Mouse (Mus musculus) neural tube, embryonic 14.5 days (tissue): ENCODE measurements around the gene Dst. TPM values are rescaled to one million over a fixed set of nuclear protein-coding genes. Genes with fewer than 3 reads are reported as not detected.

ENCODE experiments used
- ATAC-seq: fragments of 200-750 bp; cut with Nextera tagmentation; 2 replicates; pipeline ENCODE4 v1.8.0; 2017; ENCODE audit warnings: low read depth, mild to moderate bottlenecking, moderate TSS enrichment, moderate library complexity
- H3K27ac ChIP-seq: fragments of 300-500 bp; sonication (generic); 2 replicates; pipeline ENCODE4 v1.5.1; 2014; ENCODE audit warnings: low read depth, mild to moderate bottlenecking, control low read depth, low read length, moderate library complexity, mixed read lengths
- H3K27me3 ChIP-seq: fragments of 300-500 bp; sonication (generic); 2 replicates; pipeline ENCODE4 v1.6.1; 2014; ENCODE audit warnings: low read length; ENCODE audit not compliant: control insufficient read depth, insufficient read depth
- H3K36me3 ChIP-seq: fragments of 300-500 bp; sonication (generic); 2 replicates; pipeline ENCODE4 v1.6.1; 2014; ENCODE audit warnings: low read length, mixed read lengths; ENCODE audit not compliant: control insufficient read depth, insufficient read depth
- H3K4me1 ChIP-seq: fragments of 300-500 bp; sonication (generic); 2 replicates; pipeline ENCODE4 v1.6.1; 2014; ENCODE audit warnings: low read length; ENCODE audit not compliant: control insufficient read depth, insufficient read depth
- H3K4me2 ChIP-seq: fragments of 300-500 bp; sonication (generic); 2 replicates; pipeline ENCODE4 v1.6.1; 2014; ENCODE audit warnings: mild to moderate bottlenecking, low read depth, low read length, control low read depth
- H3K4me3 ChIP-seq: fragments of 300-500 bp; sonication (generic); 2 replicates; pipeline ENCODE4 v1.5.1; 2014; ENCODE audit warnings: low read depth, low read length, control low read depth, mixed read lengths
- H3K9ac ChIP-seq: fragments of 300-500 bp; sonication (generic); replicated peaks from 2 replicates; pipeline ENCODE4 v1.6.1; 2014; ENCODE audit warnings: low read depth, mild to moderate bottlenecking, control low read depth, low read length, mixed read lengths
- H3K9me3 ChIP-seq: fragments of 300-500 bp; sonication (generic); 2 replicates; pipeline ENCODE4 v1.6.1; 2016; ENCODE audit warnings: low read length; ENCODE audit not compliant: control insufficient read depth
- WGBS: fragments of 180-500 bp; shearing (Covaris S2); extraction: QIAGEN DNeasy Blood & Tissue Kit; methylation state at CpG from one replicate; pipeline ENCODE4 v1.1.7; 2014; 5-methylcytosine and 5-hydroxymethylcytosine counted together
- polyA plus RNA-seq: library from polyadenylated mRNA; unstranded; fragments of >200 nt; fragmentation: Nextera tagmentation; extraction: Ambion mirVana; gene quantifications from 2 replicates; pipeline ENCODE4 v1.2.1, GENCODE M21; 2014

Gene Dst
- polyA plus RNA-seq, 1 experiment from 2014 or later = 66.8 TPM

DNA sequence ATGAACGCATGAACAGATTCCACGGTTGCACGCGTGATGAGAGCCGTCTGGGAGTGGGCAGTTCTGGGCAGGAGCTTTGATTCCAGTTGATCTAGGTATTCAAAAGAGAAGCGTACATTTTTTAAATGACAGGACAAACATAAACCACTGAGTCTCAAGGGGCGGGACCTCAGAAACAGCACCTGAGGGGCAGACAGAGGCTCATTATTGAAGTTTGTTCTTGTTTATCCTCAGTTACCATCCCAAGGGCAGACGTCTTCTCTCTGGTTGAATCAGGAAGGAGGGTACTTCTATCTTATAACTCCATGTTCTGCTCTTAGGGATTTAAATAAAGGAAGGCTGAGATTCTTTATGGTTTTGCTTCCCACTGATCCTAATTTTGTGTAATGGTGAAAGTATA lies 199.1 kb downstream of the Dst start:
- ATAC-seq = no peak
- H3K9ac ChIP-seq = no peak overlapping the region
- H3K4me3 ChIP-seq = no peak overlapping the region
- no peaks in the 10 kb centered on the region for H3K9me3 ChIP-seq
- no peaks in the 10 kb centered on the region for H3K36me3 ChIP-seq
- no peaks in the 10 kb centered on the region for H3K27me3 ChIP-seq
- H3K27ac ChIP-seq = 0 out of 2 replicates have a peak overlapping the region, but pooled peaks have one; percentile 22
- H3K4me1 ChIP-seq = peaks cover 23% of the 10 kb centered on the region
- WGBS = 17% methylated on average over 8 of the region's 8 CpGs
- no peak overlapping the region for H3K4me2 ChIP-seq

DNA sequence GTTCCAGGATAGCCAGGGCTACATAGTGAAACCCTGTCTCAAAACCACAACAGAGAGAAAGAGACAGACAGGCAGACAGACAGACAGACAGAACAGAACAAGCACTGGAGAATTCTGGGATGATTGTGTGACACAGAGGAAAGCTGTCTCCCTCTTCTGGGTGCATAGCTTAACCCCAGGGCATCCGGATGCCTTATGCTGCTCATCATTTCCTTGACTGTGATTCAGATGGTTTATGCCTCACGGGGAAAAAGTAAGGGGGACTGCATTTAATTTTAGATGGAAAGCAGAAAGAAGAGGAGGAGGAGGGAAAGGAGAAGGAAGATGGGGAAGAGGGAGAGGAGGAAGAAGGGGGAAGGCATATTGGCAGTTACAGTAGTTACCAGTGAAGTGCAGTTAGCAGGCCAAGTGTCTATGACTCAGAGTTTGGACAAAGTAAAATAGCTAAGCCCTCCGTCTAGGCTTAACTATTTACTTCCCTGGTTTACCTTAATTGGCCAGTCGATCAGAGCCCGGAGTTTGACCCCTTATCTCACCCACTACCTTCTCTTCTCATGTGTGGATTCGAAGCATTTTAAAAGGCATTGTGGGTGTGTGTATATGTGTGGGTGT lies 201.7 kb downstream of the Dst start:
- H3K4me1 ChIP-seq = peaks cover 16% of the 10 kb centered on the region
- no peak overlapping the region for H3K4me3 ChIP-seq
- ATAC-seq = no peak
- H3K36me3 ChIP-seq = 0 out of 2 replicates have a peak, but pooled peaks cover 4% of the 10 kb centered on the region
- H3K27ac ChIP-seq = no peak overlapping the region
- WGBS = 76% methylated on average over 6 of the region's 6 CpGs
- H3K4me2 ChIP-seq = no peak overlapping the region
- no peaks in the 10 kb centered on the region for H3K9me3 ChIP-seq
- H3K9ac ChIP-seq = no peak overlapping the region
- no peaks in the 10 kb centered on the region for H3K27me3 ChIP-seq

DNA sequence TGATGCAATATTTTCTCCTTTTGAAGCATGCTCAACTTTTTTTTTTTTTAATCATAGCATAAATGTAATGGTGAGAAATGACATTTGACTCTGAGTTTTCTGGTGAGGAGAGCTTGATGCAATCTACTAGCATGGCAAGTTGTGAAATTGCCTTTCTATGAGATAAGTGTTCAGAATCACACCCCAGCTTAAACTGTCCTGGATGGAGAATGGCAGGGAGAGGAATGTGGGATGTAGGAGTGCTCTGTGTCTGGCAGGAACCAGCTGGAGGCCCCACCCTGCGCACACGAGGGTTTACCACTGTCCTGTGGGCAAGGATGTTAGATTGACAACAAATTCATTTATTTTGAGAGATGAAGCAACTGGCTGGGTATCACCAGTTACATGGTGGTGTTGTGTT lies 202.8 kb downstream of the Dst start:
- 0 out of 2 replicates have a peak, but pooled peaks cover 4% of the 10 kb centered on the region for H3K36me3 ChIP-seq
- no peaks in the 10 kb centered on the region for H3K9me3 ChIP-seq
- whole genome bisulfite sequencing = 56% methylated on average over 2 of the region's 2 CpGs
- no peaks in the 10 kb centered on the region for H3K27me3 ChIP-seq
- H3K4me2 ChIP-seq = no peak overlapping the region
- H3K9ac ChIP-seq = no peak overlapping the region
- ATAC-seq = no peak
- H3K4me1 ChIP-seq = peaks cover 10% of the 10 kb centered on the region; the same call in 1 of the 2 replicates
- no peak overlapping the region for H3K4me3 ChIP-seq
- H3K27ac ChIP-seq = no peak overlapping the region

- Histone ChIP-seq H3K9me3 (no peaks in the 10 kb centered on the region), H3K36me3 (0 out of 2 replicates have a peak, but pooled peaks cover 4% of the 10 kb centered on the region), H3K4me1 (peaks cover 2% of the 10 kb centered on the region; the same call in 1 of the 2 replicates), H3K4me3 (no peak overlapping the region), H3K27ac (no peak overlapping the region), H3K4me2 (no peak overlapping the region), H3K27me3 (no peaks in the 10 kb centered on the region), H3K9ac (no peak overlapping the region)
- ATAC-seq = no peak
- 95% methylated on average over 2 of the region's 2 CpGs for WGBS
Measured at GRCm38 (mm10) chr1:34111954-34112353, 203.9 kb downstream of the Dst start.

DNA sequence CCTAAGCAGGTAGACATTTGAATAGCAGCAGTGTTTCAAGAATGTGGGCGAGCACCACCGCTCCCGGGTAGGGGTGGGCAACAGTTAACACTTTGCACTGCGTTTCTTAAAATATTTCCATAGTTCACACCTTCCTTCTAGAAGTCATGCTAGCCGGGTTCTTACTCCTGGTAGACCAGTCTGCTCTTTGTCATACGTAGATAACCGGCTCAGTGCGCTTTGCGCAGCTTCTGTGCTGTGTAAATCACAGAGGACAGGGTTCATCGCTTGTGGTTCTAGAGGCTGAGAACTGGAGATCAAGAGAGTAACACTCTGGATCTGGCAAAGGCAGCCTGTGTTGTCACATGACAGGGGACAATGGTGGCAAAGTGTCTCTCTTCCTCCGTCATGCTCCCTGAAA lies 208.4 kb downstream of the Dst start:
- 0 out of 2 replicates have a peak, but pooled peaks cover 4% of the 10 kb centered on the region for H3K36me3 ChIP-seq
- ATAC-seq = no peak
- H3K27me3 ChIP-seq = no peaks in the 10 kb centered on the region
- no peak overlapping the region for H3K4me3 ChIP-seq
- 80% methylated on average over 11 of the region's 11 CpGs for WGBS
- H3K4me1 ChIP-seq = no peaks in the 10 kb centered on the region
- no peak overlapping the region for H3K9ac ChIP-seq
- H3K9me3 ChIP-seq = no peaks in the 10 kb centered on the region
- H3K4me2 ChIP-seq = no peak overlapping the region
- H3K27ac ChIP-seq = no peak overlapping the region

DNA sequence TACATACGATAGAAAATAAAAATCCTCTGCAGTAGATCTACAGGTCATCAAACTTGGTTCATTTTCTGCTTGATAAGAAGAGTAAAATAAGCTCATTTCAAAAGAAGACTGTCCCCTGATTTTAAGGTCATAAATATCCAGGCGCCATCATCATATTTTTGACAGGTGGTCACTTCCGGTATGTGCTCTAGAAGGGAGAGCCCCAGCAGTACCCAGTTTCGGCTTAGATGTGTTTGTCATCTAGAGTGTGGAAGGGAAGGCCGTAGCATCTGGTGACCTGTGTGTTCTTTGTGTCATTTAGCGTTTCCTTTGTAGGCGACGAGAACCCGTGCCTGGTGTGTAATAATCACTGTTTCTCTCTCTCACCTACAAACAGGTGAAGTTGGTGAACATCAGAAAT lies 209.0 kb downstream of the Dst start:
- no peaks in the 10 kb centered on the region for H3K9me3 ChIP-seq
- no peaks in the 10 kb centered on the region for H3K27me3 ChIP-seq
- no peaks in the 10 kb centered on the region for H3K4me1 ChIP-seq
- 89% methylated on average over 9 of the region's 9 CpGs for whole genome bisulfite sequencing
- H3K36me3 ChIP-seq = 0 out of 2 replicates have a peak, but pooled peaks cover 4% of the 10 kb centered on the region
- no peak overlapping the region for H3K4me2 ChIP-seq
- H3K4me3 ChIP-seq = no peak overlapping the region
- H3K9ac ChIP-seq = no peak overlapping the region
- H3K27ac ChIP-seq = no peak overlapping the region
- no peak for ATAC-seq

DNA sequence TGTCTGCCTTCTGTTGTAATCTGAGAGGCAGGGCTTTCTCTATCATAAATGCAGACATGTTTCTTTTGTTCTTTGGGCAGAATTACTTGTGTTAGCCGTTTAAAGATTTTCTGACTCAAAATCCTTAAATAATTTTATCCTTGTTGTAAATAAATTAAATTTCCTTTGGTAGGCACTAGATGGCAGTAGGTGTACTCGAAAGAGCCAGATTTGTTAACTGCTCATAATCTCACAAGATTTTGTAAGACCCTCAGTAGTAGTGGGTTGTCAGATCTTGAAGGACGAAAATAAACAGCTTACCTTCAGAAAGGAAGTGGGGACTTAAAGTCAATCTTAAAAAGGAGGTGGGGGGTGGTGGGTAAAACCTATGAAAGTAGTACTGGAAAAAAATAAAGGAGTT lies 209.7 kb downstream of the Dst start:
- H3K27me3 ChIP-seq = no peaks in the 10 kb centered on the region
- H3K4me3 ChIP-seq = no peak overlapping the region
- H3K9ac ChIP-seq = no peak overlapping the region
- 0 out of 2 replicates have a peak, but pooled peaks cover 4% of the 10 kb centered on the region for H3K36me3 ChIP-seq
- no peaks in the 10 kb centered on the region for H3K9me3 ChIP-seq
- 54% methylated on average over 3 of the region's 3 CpGs for WGBS
- H3K4me2 ChIP-seq = no peak overlapping the region
- no peak for ATAC-seq
- H3K4me1 ChIP-seq = no peaks in the 10 kb centered on the region
- H3K27ac ChIP-seq = no peak overlapping the region

DNA sequence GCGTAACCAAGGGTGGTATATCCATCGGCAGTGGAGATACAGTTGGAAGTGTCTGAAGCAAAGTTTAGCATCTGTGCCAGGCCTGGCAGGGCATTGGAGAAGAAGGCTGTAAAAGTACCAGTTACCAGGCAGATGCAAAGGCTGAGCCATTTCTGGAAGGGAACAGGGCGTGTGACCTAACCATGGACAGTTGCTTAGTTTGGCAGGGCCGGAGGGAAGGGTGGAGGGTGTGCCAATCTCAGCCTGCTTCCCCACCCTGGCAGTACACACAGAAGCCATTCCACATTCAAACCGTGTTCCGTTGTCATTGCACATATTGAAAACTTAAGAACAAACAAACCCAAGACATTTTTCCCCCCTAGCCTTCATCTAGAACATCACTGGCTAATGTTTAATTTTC lies 212.0 kb downstream of the Dst start:
- Histone ChIP-seq H3K36me3 (no peaks in the 10 kb centered on the region), H3K4me1 (no peaks in the 10 kb centered on the region), H3K4me2 (no peak overlapping the region), H3K9ac (no peak overlapping the region), H3K4me3 (no peak overlapping the region), H3K27ac (no peak overlapping the region), H3K27me3 (no peaks in the 10 kb centered on the region), H3K9me3 (no peaks in the 10 kb centered on the region)
- 84% methylated on average over 6 of the region's 6 CpGs for WGBS
- ATAC-seq = no peak

DNA sequence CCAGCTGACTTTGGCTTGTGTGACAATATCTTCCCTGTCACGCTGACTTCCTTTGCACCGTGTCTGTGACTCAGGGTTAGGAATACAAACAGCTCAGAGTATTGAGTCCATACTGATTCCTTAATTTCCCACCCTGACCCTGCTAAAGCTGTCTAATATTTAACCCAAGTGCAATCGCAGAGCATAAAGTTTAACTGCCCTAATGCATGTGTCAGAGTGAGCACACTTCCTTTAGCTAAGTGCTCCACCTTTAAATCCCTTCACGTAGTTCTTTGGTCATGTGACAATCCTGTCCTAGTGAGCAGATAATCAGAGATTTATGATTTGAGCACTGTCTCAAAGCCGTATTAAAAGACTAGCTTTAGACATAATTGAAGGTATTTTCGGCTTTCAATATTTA lies 212.6 kb downstream of the Dst start:
- H3K9me3 ChIP-seq = no peaks in the 10 kb centered on the region
- no peak overlapping the region for H3K27ac ChIP-seq
- peak overlapping the region; percentile 26; the same call in 1 of the 2 replicates for H3K4me2 ChIP-seq
- H3K27me3 ChIP-seq = no peaks in the 10 kb centered on the region
- ATAC-seq = no peak
- H3K4me3 ChIP-seq = no peak overlapping the region
- H3K9ac ChIP-seq = no peak overlapping the region
- WGBS = 41% methylated on average over 6 of the region's 6 CpGs
- no peaks in the 10 kb centered on the region for H3K4me1 ChIP-seq
- no peaks in the 10 kb centered on the region for H3K36me3 ChIP-seq
